Mouse (Mus musculus) erythroblast, adult 5-6 weeks (primary cell): ENCODE results near the gene Inpp5k. TPM values are rescaled to one million over a fixed set of nuclear protein-coding genes. Genes with fewer than 3 reads are reported as not detected.

Experiments used
- ATAC-seq: replicated peaks from 2 replicates; pipeline ENCODE4 v1.8.0; 2016; ENCODE audit warnings: moderate number of reproducible peaks, mild to moderate bottlenecking, moderate TSS enrichment, inconsistent platforms; ENCODE audit not compliant: poor library complexity, low FRiP score, severe bottlenecking
- total RNA-seq, 2 experiments: library from RNA; stranded (forward) in 1 of 2; stranded (reverse) in 1 of 2; fragments of 150-400 nt in 1 of 2; fragments of 200-764, 138-1000 nt in 1 of 2; gene quantifications; 2 replicates each; pipeline versions ENCODE4 v1.2.3 to v1.2.4; 2015 to 2017; ENCODE audit warnings: low replicate concordance in 2 of 2

Gene Inpp5k
- total RNA-seq, 2 experiments from 2014 or later = 73.2 to 78.4 TPM

- ATAC-seq = peak; percentile 6; the same call in 1 of the 2 replicates
Observed at GRCm38 (mm10) chr11:75652222-75652941, 21.6 kb downstream of the Inpp5k start.

- ATAC-seq = no peak
Observed at GRCm38 (mm10) chr11:75652942-75653684, 22.3 kb downstream of the Inpp5k start.

- ATAC-seq = peak; percentile 50
Observed at GRCm38 (mm10) chr11:75653781-75654470, 23.1 kb downstream of the Inpp5k start.

- ATAC-seq = peak; percentile 11
Observed at GRCm38 (mm10) chr11:75654471-75655390, 23.9 kb downstream of the Inpp5k start.

- ATAC-seq = no peak
Observed at GRCm38 (mm10) chr11:75655621-75656545, 25.1 kb downstream of the Inpp5k start.

GRCm38 (mm10) chr11:75656621-75657590 lies 26.1 kb downstream of the Inpp5k start:
- no peak for ATAC-seq

- no peak for ATAC-seq
Observed at GRCm38 (mm10) chr11:75657841-75658240, 27.1 kb downstream of the Inpp5k start.

- no peak for ATAC-seq
Observed at GRCm38 (mm10) chr11:75658311-75658710, 27.5 kb downstream of the Inpp5k start.

GRCm38 (mm10) chr11:75658996-75659750 lies 28.4 kb downstream of the Inpp5k start:
- ATAC-seq = no peak

- no peak for ATAC-seq
Observed at GRCm38 (mm10) chr11:75660081-75660590, 29.3 kb downstream of the Inpp5k start.

- ATAC-seq = no peak
Observed at GRCm38 (mm10) chr11:75660941-75661800, 30.4 kb downstream of the Inpp5k start.

GRCm38 (mm10) chr11:75662131-75662530 lies 31.3 kb downstream of the Inpp5k start:
- no peak for ATAC-seq

- no peak for ATAC-seq
Observed at GRCm38 (mm10) chr11:75666296-75666695, 35.5 kb downstream of the Inpp5k start.

- no peak for ATAC-seq
Observed at GRCm38 (mm10) chr11:75668621-75669020, 37.8 kb downstream of the Inpp5k start.

- ATAC-seq = no peak
Observed at GRCm38 (mm10) chr11:75669176-75669852, 38.5 kb downstream of the Inpp5k start.
